Mouse (Mus musculus): ENCODE results near the gene Ntn5. TPM values are rescaled to one million over a fixed set of nuclear protein-coding genes. Genes with fewer than 3 reads are reported as not detected.

Ntn5 gene
- polyA plus RNA-seq, 1 experiment: not detected

DNA sequence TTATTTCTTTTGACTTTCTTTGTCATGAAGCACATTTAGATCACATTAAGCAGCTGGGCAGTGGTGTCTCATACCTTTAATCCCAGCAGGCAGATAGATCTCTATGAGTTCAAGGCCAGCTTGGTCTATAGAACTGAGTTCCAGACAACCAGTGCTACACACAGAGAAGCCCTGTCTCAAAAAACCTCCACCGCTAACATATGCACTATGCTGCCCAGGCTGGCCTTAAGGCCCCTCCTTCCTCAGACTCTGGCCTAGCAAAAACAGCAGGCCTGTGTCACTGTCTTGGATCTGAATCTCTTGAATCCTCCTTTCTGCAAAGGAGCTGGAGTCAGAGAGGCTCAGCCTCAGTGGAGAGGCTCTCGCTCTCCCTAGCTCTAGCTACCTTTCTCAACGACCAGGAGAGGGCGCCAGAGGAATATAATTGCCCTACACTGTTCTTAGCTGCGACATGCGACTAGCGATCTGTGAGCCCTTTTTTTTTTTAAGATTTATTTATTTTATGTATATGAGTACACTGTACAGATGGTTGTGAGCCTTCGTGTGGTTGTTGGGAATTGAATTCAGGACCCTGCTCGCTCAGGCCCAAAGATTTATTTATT, 55.4 kb downstream of the Ntn5 start:
- TF ChIP-seq CTCF (IDR thresholded peaks at IDR 0.05; ENCODE audit: low read depth, low read length) (peak; percentile 65), POLR2A (IDR thresholded peaks at IDR 0.05; ENCODE audit: borderline replicate concordance, low read depth, low read length) (no peak)
- H3K27ac ChIP-seq (ENCODE audit: insufficient read depth, low read depth, low read length): no peak overlapping the region
- H3K4me3 ChIP-seq (ENCODE audit: insufficient read depth, low read length): no peak overlapping the region
- H3K4me1 ChIP-seq (ENCODE audit: control insufficient read depth, insufficient read depth, low read length): peaks cover 7% of the 10 kb centered on the region; the same call in 1 of the 2 replicates

DNA sequence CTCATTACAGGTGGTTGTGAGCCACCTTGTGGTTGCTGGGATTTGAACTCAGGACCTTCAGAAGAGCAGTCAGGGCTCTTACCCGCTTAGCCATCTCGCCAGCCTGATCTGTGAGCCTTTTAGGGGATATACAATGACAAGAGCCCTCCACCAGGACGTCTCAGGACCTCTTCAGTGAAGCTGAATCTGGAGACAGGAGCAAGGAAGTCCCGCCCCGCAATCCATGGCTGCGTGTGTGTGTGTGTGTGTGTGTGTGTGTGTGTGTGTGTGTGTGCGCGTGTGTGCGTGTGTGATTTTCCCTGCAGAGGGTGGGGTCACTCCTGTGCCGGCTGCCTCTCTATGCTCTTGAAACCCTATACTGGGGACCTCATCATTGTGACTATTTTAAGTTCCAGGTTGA, 56.0 kb downstream of the Ntn5 start:
- TF ChIP-seq POLR2A (IDR thresholded peaks at IDR 0.05; ENCODE audit: borderline replicate concordance, low read depth, low read length) (no peak), CTCF (IDR thresholded peaks at IDR 0.05; ENCODE audit: low read depth, low read length) (no peak)
- peaks cover 7% of the 10 kb centered on the region; the same call in 1 of the 2 replicates for H3K4me1 ChIP-seq (ENCODE audit: control insufficient read depth, insufficient read depth, low read length)

DNA sequence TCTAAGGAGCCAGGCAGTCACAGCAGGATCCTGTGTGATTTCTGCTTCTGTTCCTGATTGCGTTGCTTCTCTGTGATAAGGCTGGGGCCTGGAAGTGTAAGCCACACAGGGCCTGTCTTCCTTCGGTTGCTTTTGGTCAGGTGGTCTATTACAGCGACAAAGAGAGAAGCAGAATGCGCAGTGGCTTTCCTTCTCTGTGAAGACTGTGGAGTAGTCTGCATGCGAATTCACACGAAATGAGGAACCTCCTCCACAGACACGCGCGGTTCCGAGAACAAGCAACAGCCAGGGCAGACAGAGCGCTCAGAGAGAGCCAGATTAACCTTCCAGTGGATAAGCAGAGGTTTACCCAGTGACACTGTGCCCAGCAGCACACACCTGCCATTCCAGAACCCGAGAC, 57.5 kb downstream of the Ntn5 start:
- TF ChIP-seq CTCF (IDR thresholded peaks at IDR 0.05; ENCODE audit: low read depth, low read length) (no peak), POLR2A (IDR thresholded peaks at IDR 0.05; ENCODE audit: borderline replicate concordance, low read depth, low read length) (no peak)
- H3K4me1 ChIP-seq (ENCODE audit: control insufficient read depth, insufficient read depth, low read length): peaks cover 7% of the 10 kb centered on the region; the same call in 1 of the 2 replicates
- H3K27ac ChIP-seq (ENCODE audit: insufficient read depth, low read depth, low read length): peak overlapping the region; percentile 50
- H3K4me3 ChIP-seq (ENCODE audit: insufficient read depth, low read length): peak overlapping the region; percentile 65

More for the DNA sequence above, 56.0 kb downstream of the Ntn5 start:
- no peak overlapping the region for H3K27ac ChIP-seq (ENCODE audit: insufficient read depth, low read depth, low read length)
- H3K4me3 ChIP-seq (ENCODE audit: insufficient read depth, low read length): no peak overlapping the region

DNA sequence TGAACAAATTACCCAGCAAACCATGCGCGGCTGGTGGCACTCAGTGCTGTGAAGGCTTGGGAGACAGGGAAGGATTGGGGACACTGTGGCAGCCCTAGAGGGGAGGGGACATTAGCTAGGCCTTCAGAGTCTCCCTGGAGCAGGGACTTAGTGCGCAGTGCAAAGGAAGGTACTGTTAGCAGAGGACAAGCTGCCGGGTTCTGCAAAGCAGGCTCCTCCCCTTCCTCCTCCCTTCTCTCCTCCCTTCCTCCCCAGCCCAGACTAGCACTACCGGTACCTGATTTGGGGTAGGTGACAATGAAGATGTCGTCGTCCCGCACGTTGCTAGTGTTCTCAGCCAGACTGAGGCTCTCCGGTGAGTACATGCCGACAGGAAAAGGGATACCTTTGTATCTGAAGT, 58.0 kb downstream of the Ntn5 start:
- Histone ChIP-seq H3K27ac (ENCODE audit: insufficient read depth, low read depth, low read length) (peak overlapping the region; percentile 50), H3K4me1 (ENCODE audit: control insufficient read depth, insufficient read depth, low read length) (peaks cover 7% of the 10 kb centered on the region; the same call in 1 of the 2 replicates), H3K4me3 (ENCODE audit: insufficient read depth, low read length) (peak overlapping the region; percentile 65)
- TF ChIP-seq POLR2A (IDR thresholded peaks at IDR 0.05; ENCODE audit: borderline replicate concordance, low read depth, low read length): 0 out of 2 replicates have a peak, but pooled peaks have one; percentile 3
- no peak for TF ChIP-seq CTCF (IDR thresholded peaks at IDR 0.05; ENCODE audit: low read depth, low read length)

DNA sequence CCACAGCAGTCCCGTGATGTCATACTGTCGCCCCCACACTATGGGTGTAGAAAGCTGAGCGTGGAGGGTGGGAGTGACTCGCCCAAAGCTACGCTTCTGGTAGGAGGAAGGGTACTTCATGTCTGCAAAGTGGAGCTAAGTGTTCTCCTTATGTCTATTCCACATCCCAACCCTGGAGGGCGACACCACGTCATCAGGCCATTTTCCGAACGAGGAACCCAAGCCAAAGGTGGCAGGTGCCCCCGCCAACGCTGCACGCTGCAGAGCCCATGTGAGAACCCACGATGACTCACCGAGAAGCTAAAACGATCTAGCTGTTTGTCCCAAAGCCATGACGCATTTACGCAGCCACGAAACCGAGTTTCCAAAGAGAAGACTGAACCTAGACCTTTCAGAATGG, 58.5 kb downstream of the Ntn5 start:
- Histone ChIP-seq H3K4me3 (ENCODE audit: insufficient read depth, low read length) (peak overlapping the region; percentile 65), H3K4me1 (ENCODE audit: control insufficient read depth, insufficient read depth, low read length) (peaks cover 7% of the 10 kb centered on the region; the same call in 1 of the 2 replicates), H3K27ac (ENCODE audit: insufficient read depth, low read depth, low read length) (peak overlapping the region; percentile 32)
- TF ChIP-seq CTCF (IDR thresholded peaks at IDR 0.05; ENCODE audit: low read depth, low read length) (no peak), POLR2A (IDR thresholded peaks at IDR 0.05; ENCODE audit: borderline replicate concordance, low read depth, low read length) (no peak)

Other genes starting within 250 kb of the Ntn5 start
- 12.8 and 14.3 TPM in 2 replicates for gene Gys1, start 249.2 kb upstream of the Ntn5 start, polyA plus RNA-seq (2012; ENCODE audit: insufficient read depth, insufficient read length, missing spikeins)
- gene Ruvbl2, start 245.9 kb upstream of the Ntn5 start, polyA plus RNA-seq (2012; ENCODE audit: insufficient read depth, insufficient read length, missing spikeins): 26.0 and 43.8 TPM in 2 replicates
- 18,510 and 20,120 TPM in 2 replicates for gene Ftl1, start 224.1 kb upstream of the Ntn5 start, polyA plus RNA-seq (2012; ENCODE audit: insufficient read depth, insufficient read length, missing spikeins)
- 196 and 209 TPM in 2 replicates for gene Bax, start 217.1 kb upstream of the Ntn5 start, polyA plus RNA-seq (2012; ENCODE audit: insufficient read depth, insufficient read length, missing spikeins)
- not detected in 2 replicates for gene Tulp2, start 202.1 kb upstream of the Ntn5 start, polyA plus RNA-seq (2012; ENCODE audit: insufficient read depth, insufficient read length, missing spikeins)
- gene Gm45808, start 197.2 kb upstream of the Ntn5 start, polyA plus RNA-seq (2012; ENCODE audit: insufficient read depth, insufficient read length, missing spikeins): 1.1 TPM in 1 of 2 replicates, not detected in the other
- gene Dhdh, start 195.2 kb upstream of the Ntn5 start, polyA plus RNA-seq (2012; ENCODE audit: insufficient read depth, insufficient read length, missing spikeins): 22.0 and 25.4 TPM in 2 replicates
- gene Nucb1, start 173.6 kb upstream of the Ntn5 start, polyA plus RNA-seq (2012; ENCODE audit: insufficient read depth, insufficient read length, missing spikeins): 278 and 296 TPM in 2 replicates
- 21.3 and 26.7 TPM in 2 replicates for gene Ppp1r15a, start 157.8 kb upstream of the Ntn5 start, polyA plus RNA-seq (2012; ENCODE audit: insufficient read depth, insufficient read length, missing spikeins)
- gene Plekha4, start 157.7 kb upstream of the Ntn5 start, polyA plus RNA-seq (2012; ENCODE audit: insufficient read depth, insufficient read length, missing spikeins): 1.0 and 1.6 TPM in 2 replicates
- gene Hsd17b14, start 129.1 kb upstream of the Ntn5 start, polyA plus RNA-seq (2012; ENCODE audit: insufficient read depth, insufficient read length, missing spikeins): 2.0 and 2.5 TPM in 2 replicates
- 87.0 and 93.0 TPM in 2 replicates for gene Bcat2, start 113.9 kb upstream of the Ntn5 start, polyA plus RNA-seq (2012; ENCODE audit: insufficient read depth, insufficient read length, missing spikeins)
- gene Fgf21, start 68.5 kb upstream of the Ntn5 start, polyA plus RNA-seq (2012; ENCODE audit: insufficient read depth, insufficient read length, missing spikeins): not detected in 2 replicates
- not detected in 2 replicates for gene Fut1, start 66.7 kb upstream of the Ntn5 start, polyA plus RNA-seq (2012; ENCODE audit: insufficient read depth, insufficient read length, missing spikeins)
- gene Izumo1, start 62.2 kb upstream of the Ntn5 start, polyA plus RNA-seq (2012; ENCODE audit: insufficient read depth, insufficient read length, missing spikeins): not detected in 2 replicates
- gene Rasip1, start 56.5 kb upstream of the Ntn5 start, polyA plus RNA-seq (2012; ENCODE audit: insufficient read depth, insufficient read length, missing spikeins): 0.40 TPM in 1 of 2 replicates, not detected in the other
- gene Mamstr, start 44.0 kb upstream of the Ntn5 start, polyA plus RNA-seq (2012; ENCODE audit: insufficient read depth, insufficient read length, missing spikeins): not detected in 2 replicates
- gene Fut2, start 17.6 kb upstream of the Ntn5 start, polyA plus RNA-seq (2012; ENCODE audit: insufficient read depth, insufficient read length, missing spikeins): not detected in 2 replicates
- not detected in 2 replicates for gene Sec1, start 10.4 kb downstream of the Ntn5 start, polyA plus RNA-seq (2012; ENCODE audit: insufficient read depth, insufficient read length, missing spikeins)
- gene Car11, start 15.8 kb downstream of the Ntn5 start, polyA plus RNA-seq (2012; ENCODE audit: insufficient read depth, insufficient read length, missing spikeins): 1.3 and 1.9 TPM in 2 replicates
- 85.2 and 85.6 TPM in 2 replicates for gene Dbp, start 21.1 kb downstream of the Ntn5 start, polyA plus RNA-seq (2012; ENCODE audit: insufficient read depth, insufficient read length, missing spikeins)
- gene Rpl18, start 31.4 kb downstream of the Ntn5 start, polyA plus RNA-seq (2012; ENCODE audit: insufficient read depth, insufficient read length, missing spikeins): 802 and 833 TPM in 2 replicates
- gene Sphk2, start 34.0 kb downstream of the Ntn5 start, polyA plus RNA-seq (2012; ENCODE audit: insufficient read depth, insufficient read length, missing spikeins): 51.2 and 56.1 TPM in 2 replicates
- not detected in 2 replicates for gene Fam83e, start 37.2 kb downstream of the Ntn5 start, polyA plus RNA-seq (2012; ENCODE audit: insufficient read depth, insufficient read length, missing spikeins)
- not detected in 2 replicates for gene Spaca4, start 41.8 kb downstream of the Ntn5 start, polyA plus RNA-seq (2012; ENCODE audit: insufficient read depth, insufficient read length, missing spikeins)
- gene Lmtk3, start 99.7 kb downstream of the Ntn5 start, polyA plus RNA-seq (2012; ENCODE audit: insufficient read depth, insufficient read length, missing spikeins): 0.16 TPM in 1 of 2 replicates, not detected in the other
- 1.5 TPM in 1 of 2 replicates, not detected in the other for gene Sult2b1, start 100.6 kb downstream of the Ntn5 start, polyA plus RNA-seq (2012; ENCODE audit: insufficient read depth, insufficient read length, missing spikeins)
- 63.7 and 68.8 TPM in 2 replicates for gene Cyth2, start 130.6 kb downstream of the Ntn5 start, polyA plus RNA-seq (2012; ENCODE audit: insufficient read depth, insufficient read length, missing spikeins)
- not detected in 2 replicates for gene Kcnj14, start 140.8 kb downstream of the Ntn5 start, polyA plus RNA-seq (2012; ENCODE audit: insufficient read depth, insufficient read length, missing spikeins)
- gene Grwd1, start 146.9 kb downstream of the Ntn5 start, polyA plus RNA-seq (2012; ENCODE audit: insufficient read depth, insufficient read length, missing spikeins): 4.4 and 4.9 TPM in 2 replicates
- 169 and 174 TPM in 2 replicates for gene Kdelr1, start 188.8 kb downstream of the Ntn5 start, polyA plus RNA-seq (2012; ENCODE audit: insufficient read depth, insufficient read length, missing spikeins)
- 0.24 and 0.34 TPM in 2 replicates for gene Grin2d, start 194.4 kb downstream of the Ntn5 start, polyA plus RNA-seq (2012; ENCODE audit: insufficient read depth, insufficient read length, missing spikeins)
- 1.1 TPM in 1 of 2 replicates, not detected in the other for gene Syngr4, start 212.7 kb downstream of the Ntn5 start, polyA plus RNA-seq (2012; ENCODE audit: insufficient read depth, insufficient read length, missing spikeins)
- gene Tmem143, start 212.9 kb downstream of the Ntn5 start, polyA plus RNA-seq (2012; ENCODE audit: insufficient read depth, insufficient read length, missing spikeins): 15.1 and 18.9 TPM in 2 replicates
- gene Emp3, start 237.4 kb downstream of the Ntn5 start, polyA plus RNA-seq (2012; ENCODE audit: insufficient read depth, insufficient read length, missing spikeins): 635 and 697 TPM in 2 replicates
- 3.2 and 3.9 TPM in 2 replicates for gene Ccdc114, start 240.1 kb downstream of the Ntn5 start, polyA plus RNA-seq (2012; ENCODE audit: insufficient read depth, insufficient read length, missing spikeins)

Measured in bone marrow macrophage, adult 2 months (primary cell).